Mouse (Mus musculus) heart, embryonic 10.5 days (tissue): ENCODE results near the gene Zfp131. TPM values are rescaled to one million over a fixed set of nuclear protein-coding genes. Genes with fewer than 3 reads are reported as not detected.

Experiments
- DNase-seq: peaks from one replicate; pipeline ENCODE4 v3.0.0-alpha.2; 2017; ENCODE audit warnings: low spot score
- H3K27ac ChIP-seq: fragments of 300-500 bp; sonication (generic); 2 replicates; pipeline ENCODE4 v1.5.1; 2016; ENCODE audit warnings: mild to moderate bottlenecking
- H3K27me3 ChIP-seq: fragments of 300-500 bp; sonication (generic); 2 replicates; pipeline ENCODE4 v1.6.1; 2016; ENCODE audit warnings: mild to moderate bottlenecking; ENCODE audit not compliant: poor library complexity, insufficient read depth, severe bottlenecking
- H3K36me3 ChIP-seq: fragments of 300-500 bp; sonication (generic); 2 replicates; pipeline ENCODE4 v1.6.1; 2016; ENCODE audit warnings: mild to moderate bottlenecking, moderate library complexity
- H3K4me1 ChIP-seq: fragments of 300-500 bp; sonication (generic); 2 replicates; pipeline ENCODE4 v1.6.1; 2016; ENCODE audit warnings: mild to moderate bottlenecking
- H3K4me3 ChIP-seq: fragments of 300-500 bp; sonication (generic); 2 replicates; pipeline ENCODE4 v1.5.1; 2016; ENCODE audit warnings: mild to moderate bottlenecking, moderate library complexity
- H3K9me3 ChIP-seq: fragments of 300-500 bp; sonication (generic); 2 replicates; pipeline ENCODE4 v1.6.1; 2016; ENCODE audit warnings: mild to moderate bottlenecking, moderate library complexity
- whole genome bisulfite sequencing: fragments of 180-500 bp; shearing (Covaris S2); methylation state at CpG from one replicate; pipeline ENCODE4 v1.1.7; 2016; 5-methylcytosine and 5-hydroxymethylcytosine counted together
- polyA plus RNA-seq: library from polyadenylated mRNA; unstranded; fragments of >200 nt; fragmentation: Nextera tagmentation; extraction: Ambion mirVana; gene quantifications from 2 replicates; pipeline ENCODE4 v1.2.1, GENCODE M21; 2016

Gene Zfp131
- polyA plus RNA-seq, 1 experiment from 2014 or later, result 29.8 TPM

GRCm38 (mm10) chr13:119791580-119792135 is 969 bp upstream of the Zfp131 start:
- Histone ChIP-seq H3K4me3 (peak overlapping the region; percentile 87), H3K36me3 (peaks cover 21% of the 10 kb centered on the region), H3K9me3 (no peaks in the 10 kb centered on the region), H3K27me3 (no peaks in the 10 kb centered on the region), H3K27ac (peak overlapping the region; percentile 97), H3K4me1 (peaks cover 7% of the 10 kb centered on the region; the same call in 1 of the 2 replicates)
- DNase-seq, result no peak
- 5% methylated on average over 18 of the region's 18 CpGs for WGBS

GRCm38 (mm10) chr13:119789851-119790717 is 605 bp downstream of the Zfp131 start:
- Histone ChIP-seq H3K27ac (peak overlapping the region; percentile 97), H3K4me3 (peak overlapping the region; percentile 87), H3K27me3 (no peaks in the 10 kb centered on the region), H3K36me3 (peaks cover 37% of the 10 kb centered on the region), H3K9me3 (no peaks in the 10 kb centered on the region), H3K4me1 (peaks cover 7% of the 10 kb centered on the region; the same call in 1 of the 2 replicates)
- 2% methylated on average over 53 of the region's 66 CpGs for WGBS
- DNase-seq, result peak; percentile 81

GRCm38 (mm10) chr13:119783581-119783980 is 7.1 kb downstream of the Zfp131 start:
- Histone ChIP-seq H3K4me1 (no peaks in the 10 kb centered on the region), H3K36me3 (peaks cover 89% of the 10 kb centered on the region), H3K9me3 (no peaks in the 10 kb centered on the region), H3K4me3 (no peak overlapping the region), H3K27me3 (no peaks in the 10 kb centered on the region), H3K27ac (no peak overlapping the region)
- WGBS, result 92% methylated on average over 4 of the region's 4 CpGs
- no peak for DNase-seq

- no peaks in the 10 kb centered on the region for H3K9me3 ChIP-seq
- H3K27ac ChIP-seq, result no peak overlapping the region
- 86% methylated on average over 6 of the region's 6 CpGs for WGBS
- peaks cover 84% of the 10 kb centered on the region for H3K36me3 ChIP-seq
- H3K4me1 ChIP-seq, result no peaks in the 10 kb centered on the region
- no peaks in the 10 kb centered on the region for H3K27me3 ChIP-seq
- no peak for DNase-seq
- H3K4me3 ChIP-seq, result no peak overlapping the region
Measured at GRCm38 (mm10) chr13:119768541-119768940, 22.1 kb downstream of the Zfp131 start.

GRCm38 (mm10) chr13:119766480-119766879 is 24.2 kb downstream of the Zfp131 start:
- peaks cover 75% of the 10 kb centered on the region for H3K36me3 ChIP-seq
- H3K27ac ChIP-seq, result no peak overlapping the region
- no peak for DNase-seq
- no peaks in the 10 kb centered on the region for H3K27me3 ChIP-seq
- no peaks in the 10 kb centered on the region for H3K9me3 ChIP-seq
- H3K4me1 ChIP-seq, result no peaks in the 10 kb centered on the region
- WGBS, result 90% methylated on average over 7 of the region's 7 CpGs
- H3K4me3 ChIP-seq, result no peak overlapping the region

- 21% methylated on average over 5 of the region's 5 CpGs for WGBS
- Histone ChIP-seq H3K27ac (no peak overlapping the region), H3K36me3 (peaks cover 11% of the 10 kb centered on the region), H3K4me3 (no peak overlapping the region), H3K27me3 (no peaks in the 10 kb centered on the region), H3K4me1 (peaks cover 19% of the 10 kb centered on the region), H3K9me3 (no peaks in the 10 kb centered on the region)
- DNase-seq, result no peak
Measured at GRCm38 (mm10) chr13:119756831-119757230, 33.9 kb downstream of the Zfp131 start.

- Histone ChIP-seq H3K9me3 (no peaks in the 10 kb centered on the region), H3K36me3 (peaks cover 2% of the 10 kb centered on the region; the same call in 1 of the 2 replicates), H3K4me3 (peak within 1 kb of the TSS; percentile 71), H3K27me3 (no peaks in the 10 kb centered on the region), H3K27ac (peak within 1 kb of the TSS; percentile 83), H3K4me1 (peaks cover 19% of the 10 kb centered on the region)
- WGBS, result 2% methylated on average over 43 of the region's 43 CpGs
- DNase-seq, result peak; percentile 92
Measured at GRCm38 (mm10) chr13:119755681-119756471, 34.8 kb downstream of the Zfp131 start, which contains the start of gene Nim1k. Gene Nim1k (minus strand): TSS chr13:119755882.

GRCm38 (mm10) chr13:119755141-119755547 is 35.5 kb downstream of the Zfp131 start:
- peak; percentile 77 for DNase-seq
- peaks cover 19% of the 10 kb centered on the region for H3K4me1 ChIP-seq
- WGBS, result 2% methylated on average over 16 of the region's 16 CpGs
- no peaks in the 10 kb centered on the region for H3K9me3 ChIP-seq
- peak overlapping the region; percentile 83 for H3K27ac ChIP-seq
- peak overlapping the region; percentile 71 for H3K4me3 ChIP-seq
- H3K36me3 ChIP-seq, result no peaks in the 10 kb centered on the region
- H3K27me3 ChIP-seq, result no peaks in the 10 kb centered on the region

GRCm38 (mm10) chr13:119754635-119755020 is 36.1 kb downstream of the Zfp131 start:
- DNase-seq, result no peak
- Histone ChIP-seq H3K27me3 (no peaks in the 10 kb centered on the region), H3K36me3 (no peaks in the 10 kb centered on the region), H3K4me1 (peaks cover 19% of the 10 kb centered on the region), H3K9me3 (no peaks in the 10 kb centered on the region), H3K4me3 (peak overlapping the region; percentile 71; the same call in 1 of the 2 replicates), H3K27ac (no peak overlapping the region)
- WGBS, result 36% methylated on average over 3 of the region's 3 CpGs

GRCm38 (mm10) chr13:119753859-119754634 is 36.6 kb downstream of the Zfp131 start:
- Histone ChIP-seq H3K27ac (no peak overlapping the region), H3K4me1 (peaks cover 19% of the 10 kb centered on the region), H3K9me3 (no peaks in the 10 kb centered on the region), H3K4me3 (no peak overlapping the region), H3K27me3 (no peaks in the 10 kb centered on the region), H3K36me3 (no peaks in the 10 kb centered on the region)
- no peak for DNase-seq
- WGBS, result 64% methylated on average over 9 of the region's 9 CpGs

GRCm38 (mm10) chr13:119746930-119747329 is 43.8 kb downstream of the Zfp131 start:
- Histone ChIP-seq H3K27me3 (no peaks in the 10 kb centered on the region), H3K4me1 (no peaks in the 10 kb centered on the region), H3K9me3 (no peaks in the 10 kb centered on the region), H3K36me3 (no peaks in the 10 kb centered on the region), H3K27ac (no peak overlapping the region), H3K4me3 (no peak overlapping the region)
- DNase-seq, result no peak
- 69% methylated on average over 4 of the region's 4 CpGs for WGBS

- Histone ChIP-seq H3K36me3 (no peaks in the 10 kb centered on the region), H3K9me3 (no peaks in the 10 kb centered on the region), H3K27ac (no peak overlapping the region), H3K4me1 (no peaks in the 10 kb centered on the region; the same call in 1 of the 2 replicates), H3K27me3 (no peaks in the 10 kb centered on the region), H3K4me3 (no peak overlapping the region)
- no peak for DNase-seq
- 62% methylated on average over 3 of the region's 3 CpGs for WGBS
Measured at GRCm38 (mm10) chr13:119743470-119743869, 47.2 kb downstream of the Zfp131 start.
